Mouse (Mus musculus) limb, embryonic 15.5 days (tissue): ENCODE measurements around the gene Ncl. TPM values are rescaled to one million over a fixed set of nuclear protein-coding genes. Genes with fewer than 3 reads are reported as not detected.
"Not testable (repeated sequence)": the region's sequence is repeated elsewhere in the genome, so short reads cannot be mapped to it uniquely, and the experiment has no call there.

Source experiments
- ATAC-seq: fragments of 200-750 bp; cut with Nextera tagmentation; 2 replicates; pipeline ENCODE4 v1.8.0; 2017; ENCODE audit warnings: low read depth, moderate TSS enrichment; ENCODE audit not compliant: insufficient number of reproducible peaks, low FRiP score, low TSS enrichment
- H3K27ac ChIP-seq: fragments of 300-500 bp; sonication (generic); 2 replicates; pipeline ENCODE4 v1.5.1; 2015; ENCODE audit warnings: moderate library complexity, mild to moderate bottlenecking, inconsistent platforms
- H3K27me3 ChIP-seq: fragments of 300-500 bp; sonication (generic); 2 replicates; pipeline ENCODE4 v1.6.1; 2015; ENCODE audit warnings: inconsistent platforms
- H3K36me3 ChIP-seq: fragments of 300-500 bp; sonication (generic); 2 replicates; pipeline ENCODE4 v1.6.1; 2015; ENCODE audit warnings: inconsistent platforms
- H3K4me1 ChIP-seq: fragments of 300-500 bp; sonication (generic); 2 replicates; pipeline ENCODE4 v1.6.1; 2015; ENCODE audit warnings: inconsistent platforms
- H3K4me2 ChIP-seq: fragments of 300-500 bp; sonication (generic); 2 replicates; pipeline ENCODE4 v1.6.1; 2015; ENCODE audit warnings: mild to moderate bottlenecking, inconsistent platforms
- H3K4me3 ChIP-seq: fragments of 300-500 bp; sonication (generic); 2 replicates; pipeline ENCODE4 v1.5.1; 2015; ENCODE audit warnings: mild to moderate bottlenecking, inconsistent platforms
- H3K9ac ChIP-seq: fragments of 300-500 bp; sonication (generic); 2 replicates; pipeline ENCODE4 v1.6.1; 2015; ENCODE audit warnings: inconsistent platforms
- H3K9me3 ChIP-seq: fragments of 300-500 bp; sonication (generic); 2 replicates; pipeline ENCODE4 v1.6.1; 2016; ENCODE audit warnings: inconsistent platforms
- WGBS: fragments of 180-500 bp; shearing (Covaris S2); methylation state at CpG from one replicate; pipeline ENCODE4 v1.1.7; 2015; 5-methylcytosine and 5-hydroxymethylcytosine counted together
- polyA plus RNA-seq: library from polyadenylated mRNA; unstranded; fragments of >200 nt; fragmentation: Nextera tagmentation; extraction: Ambion mirVana; gene quantifications from 2 replicates; pipeline ENCODE4 v1.2.1, GENCODE M21; 2015

The Ncl gene
- polyA plus RNA-seq, 1 experiment from 2014 or later, result 369 TPM

DNA sequence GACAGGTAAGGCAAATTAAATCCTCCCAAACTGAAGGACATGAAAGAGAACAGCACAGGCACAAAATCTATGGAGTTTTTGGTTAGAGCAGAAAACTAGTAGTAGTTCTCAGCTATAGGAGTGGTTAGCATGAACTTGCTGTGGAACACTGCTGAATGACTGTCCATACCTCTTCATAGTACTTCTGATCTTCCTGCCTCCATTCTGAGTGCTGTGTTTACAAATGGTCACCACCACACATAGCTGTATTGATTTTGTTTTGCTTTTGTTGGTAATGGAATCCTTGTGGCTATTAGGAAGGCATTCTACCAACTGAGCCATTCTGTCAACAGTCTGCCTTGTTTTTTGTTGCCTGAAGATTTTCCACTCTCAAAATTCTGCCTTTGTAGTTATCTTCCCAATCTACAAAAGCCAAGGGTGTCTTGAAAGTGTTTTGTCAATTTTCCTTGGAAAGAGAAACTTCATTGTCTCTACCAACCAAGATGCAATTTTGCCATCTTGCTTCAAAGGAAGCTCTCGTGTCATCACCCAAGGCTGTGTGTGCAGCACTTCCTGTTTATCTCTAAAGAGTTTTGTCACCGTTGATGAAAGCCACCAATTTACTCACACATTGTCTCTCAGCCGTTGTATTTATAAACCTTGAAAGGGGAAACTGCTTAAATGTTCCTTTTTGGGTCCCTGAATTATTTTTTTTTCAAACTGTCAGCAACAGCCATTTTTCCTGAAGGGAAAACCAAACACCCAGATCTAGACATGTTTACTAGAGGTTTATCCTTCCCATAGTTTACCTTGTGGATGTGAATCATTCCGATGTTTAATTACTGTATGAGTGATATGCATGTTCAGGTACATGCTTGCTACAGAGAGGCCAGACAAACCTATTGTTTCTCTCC lies 15.0 kb downstream of the Ncl start:
- Histone ChIP-seq H3K4me3 (no peak overlapping the region), H3K36me3 (peaks cover 33% of the 10 kb centered on the region), H3K27me3 (no peaks in the 10 kb centered on the region), H3K4me1 (no peaks in the 10 kb centered on the region), H3K27ac (no peak overlapping the region), H3K9ac (no peak overlapping the region), H3K4me2 (no peak overlapping the region), H3K9me3 (no peaks in the 10 kb centered on the region)
- ATAC-seq, result no peak
- WGBS, result 65% methylated on average over 4 of the region's 4 CpGs

DNA sequence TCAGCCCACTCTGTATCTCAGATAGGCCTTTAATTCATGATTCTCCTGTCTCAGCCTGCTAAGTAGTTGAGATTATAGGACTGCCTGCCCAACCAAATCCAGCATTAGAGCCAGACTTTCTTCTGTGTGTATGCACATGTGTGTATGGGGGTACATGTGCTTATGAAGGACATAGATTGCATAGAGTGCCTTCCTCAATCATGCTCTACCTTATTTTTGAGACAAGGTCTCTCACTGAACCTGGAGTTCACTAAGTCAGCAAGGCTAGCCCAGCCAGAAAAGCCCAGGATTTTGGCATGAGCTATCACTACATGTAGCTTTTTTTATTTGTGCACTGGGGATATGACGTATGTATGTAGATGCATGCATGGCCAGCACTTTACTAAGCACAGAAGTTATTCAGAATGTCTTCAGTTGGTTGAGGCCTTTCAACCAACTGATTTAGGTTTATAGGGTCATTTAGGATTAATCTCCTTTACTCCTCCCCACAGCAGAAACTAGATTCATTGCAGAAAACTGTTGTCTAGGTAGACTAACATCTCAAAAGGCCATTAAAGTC lies 16.0 kb downstream of the Ncl start:
- Histone ChIP-seq H3K9ac (no peak overlapping the region), H3K4me1 (no peaks in the 10 kb centered on the region), H3K27ac (no peak overlapping the region), H3K9me3 (no peaks in the 10 kb centered on the region), H3K4me3 (no peak overlapping the region), H3K36me3 (peaks cover 22% of the 10 kb centered on the region), H3K27me3 (no peaks in the 10 kb centered on the region), H3K4me2 (no peak overlapping the region)
- no peak for ATAC-seq
- WGBS, result 87% methylated on average over 1 of the region's 1 CpGs

DNA sequence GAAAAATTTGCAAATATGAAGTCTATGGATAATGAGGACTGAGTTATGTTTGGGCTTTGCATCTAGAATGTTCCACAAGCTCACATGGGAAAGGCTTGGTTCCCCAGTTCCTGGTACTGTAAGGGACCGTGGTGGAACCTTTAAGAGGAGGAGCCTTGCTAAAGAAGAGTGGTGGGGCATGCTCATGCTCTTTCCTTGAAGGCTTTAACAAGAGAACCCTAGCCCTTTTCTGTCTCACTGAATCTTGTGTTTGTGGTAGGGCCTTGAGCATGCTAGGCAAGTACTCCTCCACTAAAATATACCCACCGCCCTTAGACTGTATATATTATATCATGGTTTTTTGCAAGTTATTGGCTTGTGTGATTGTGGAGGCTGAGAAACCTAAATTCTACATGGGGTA lies 16.8 kb downstream of the Ncl start:
- Histone ChIP-seq H3K4me1 (no peaks in the 10 kb centered on the region), H3K9ac (no peak overlapping the region), H3K36me3 (peaks cover 15% of the 10 kb centered on the region; the same call in 1 of the 2 replicates), H3K4me3 (no peak overlapping the region), H3K27me3 (no peaks in the 10 kb centered on the region), H3K9me3 (no peaks in the 10 kb centered on the region), H3K27ac (no peak overlapping the region), H3K4me2 (no peak overlapping the region)
- ATAC-seq, result no peak
- 90% methylated on average over 2 of the region's 2 CpGs for whole genome bisulfite sequencing

DNA sequence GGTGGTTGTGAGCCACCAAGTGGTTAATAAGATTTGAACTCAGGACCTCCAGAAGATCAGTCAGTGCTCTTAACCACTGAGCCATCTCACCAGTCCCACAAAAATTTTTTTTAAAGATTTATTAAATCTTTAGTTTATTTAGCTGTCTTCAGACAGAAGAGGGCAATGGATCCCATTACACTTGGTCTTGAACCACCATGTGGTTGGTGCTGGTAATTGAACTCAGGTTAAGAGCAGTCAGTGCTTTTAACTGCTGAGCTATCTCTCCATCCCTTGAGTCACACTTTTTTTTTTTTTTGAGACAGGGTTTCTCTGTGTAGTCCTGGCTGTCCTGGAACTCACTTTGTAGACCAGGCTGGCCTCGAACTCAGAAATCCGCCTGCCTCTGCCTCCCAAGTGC lies 18.1 kb downstream of the Ncl start:
- not testable (repeated sequence) for ATAC-seq, H3K27ac ChIP-seq, H3K4me2 ChIP-seq, H3K9ac ChIP-seq, H3K9me3 ChIP-seq, H3K4me1 ChIP-seq, H3K4me3 ChIP-seq, H3K36me3 ChIP-seq, H3K27me3 ChIP-seq
- WGBS, result 96% methylated on average over 2 of the region's 2 CpGs

DNA sequence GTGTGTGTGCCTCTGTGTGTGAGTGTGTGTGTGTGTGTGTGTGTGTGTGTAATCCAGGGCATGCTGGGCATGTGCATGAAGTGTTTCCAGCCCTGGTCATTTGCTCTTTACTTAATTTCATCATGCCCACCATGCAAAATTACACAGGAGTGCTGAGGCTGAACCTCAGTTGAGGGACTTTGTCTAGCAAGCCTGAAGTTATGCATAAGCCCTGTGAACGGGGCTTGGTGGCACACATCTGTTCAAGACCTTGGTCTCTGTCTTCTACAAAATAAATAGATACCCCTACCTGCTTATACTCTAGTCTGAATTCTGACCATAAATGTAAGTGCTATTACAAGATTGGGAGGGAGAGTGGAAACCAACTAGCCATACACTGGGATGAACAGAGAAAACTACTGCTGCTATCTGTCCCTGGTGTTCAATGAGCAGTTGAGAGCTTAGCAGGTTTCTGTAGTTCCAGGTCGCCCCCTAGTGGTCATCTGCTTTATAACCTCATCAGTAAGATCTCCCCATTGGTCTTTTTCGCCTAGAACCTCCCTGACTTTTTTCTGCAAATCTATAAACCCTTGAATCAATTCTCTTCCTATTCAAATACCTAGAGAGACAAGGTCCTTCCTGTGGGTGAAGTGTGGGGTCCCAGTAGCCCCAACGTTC lies 19.9 kb downstream of the Ncl start:
- Histone ChIP-seq H3K9me3 (no peaks in the 10 kb centered on the region), H3K27me3 (no peaks in the 10 kb centered on the region), H3K4me3 (no peak overlapping the region), H3K27ac (no peak overlapping the region), H3K9ac (no peak overlapping the region), H3K36me3 (no peaks in the 10 kb centered on the region), H3K4me2 (no peak overlapping the region), H3K4me1 (no peaks in the 10 kb centered on the region)
- no peak for ATAC-seq
- WGBS, result 27% methylated on average over 4 of the region's 4 CpGs

DNA sequence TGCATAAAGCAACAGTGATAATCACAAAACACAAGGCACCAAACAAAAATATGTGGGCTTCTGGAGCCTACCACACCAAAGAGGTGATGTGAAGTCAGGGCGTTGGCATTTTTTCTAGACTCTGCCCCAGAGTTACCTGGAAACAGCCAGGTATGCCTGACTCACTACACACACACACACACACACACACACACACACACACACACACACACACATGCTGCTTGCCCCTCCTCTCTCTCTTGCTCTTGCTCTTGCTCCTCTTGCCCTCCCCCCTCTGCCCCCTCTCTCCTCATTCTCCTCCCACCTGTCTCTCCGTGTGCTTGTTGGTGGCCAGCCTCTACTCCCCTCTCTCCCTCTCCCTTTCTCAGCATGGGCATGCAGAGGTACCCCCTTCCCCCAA lies 22.9 kb downstream of the Ncl start:
- H3K4me1 ChIP-seq, result no peaks in the 10 kb centered on the region
- no peaks in the 10 kb centered on the region for H3K9me3 ChIP-seq
- no peaks in the 10 kb centered on the region for H3K36me3 ChIP-seq
- WGBS, result 34% methylated on average over 2 of the region's 2 CpGs
- no peak overlapping the region for H3K9ac ChIP-seq
- H3K4me2 ChIP-seq, result no peak overlapping the region
- no peaks in the 10 kb centered on the region for H3K27me3 ChIP-seq
- H3K4me3 ChIP-seq, result no peak overlapping the region
- ATAC-seq, result no peak
- H3K27ac ChIP-seq, result no peak overlapping the region

DNA sequence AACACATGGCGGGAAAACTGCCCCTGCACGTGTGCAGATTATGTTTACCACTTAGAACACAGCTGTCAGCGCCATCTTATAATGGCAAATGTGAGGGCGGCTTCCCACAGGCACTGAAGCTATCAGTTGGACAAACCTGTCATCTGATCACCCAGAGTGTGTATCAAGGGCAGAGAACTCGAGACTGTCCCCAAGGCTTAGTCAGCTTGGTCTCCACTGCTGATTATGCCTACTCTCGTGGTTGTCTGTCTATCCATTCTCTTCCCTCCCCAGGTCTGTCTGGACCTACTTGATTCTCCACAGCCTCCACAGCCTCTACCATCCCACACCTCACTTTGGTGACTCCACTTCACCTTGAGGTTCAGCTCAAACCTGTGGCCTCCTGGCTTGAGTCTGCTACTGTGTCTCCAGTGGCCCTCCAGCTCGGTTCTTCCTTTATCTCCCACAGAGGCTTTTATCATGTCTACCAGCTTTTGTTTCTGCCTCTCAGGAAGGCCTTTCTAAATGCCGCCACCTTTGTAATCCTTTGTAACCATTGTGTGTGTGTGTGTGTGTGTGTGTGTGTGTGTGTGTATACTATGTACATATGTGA lies 38.3 kb downstream of the Ncl start:
- Histone ChIP-seq H3K4me2 (no peak overlapping the region), H3K9me3 (no peaks in the 10 kb centered on the region), H3K4me3 (no peak overlapping the region), H3K4me1 (no peaks in the 10 kb centered on the region), H3K9ac (no peak overlapping the region), H3K27ac (no peak overlapping the region), H3K27me3 (no peaks in the 10 kb centered on the region), H3K36me3 (no peaks in the 10 kb centered on the region)
- 88% methylated on average over 7 of the region's 8 CpGs for WGBS
- ATAC-seq, result no peak

DNA sequence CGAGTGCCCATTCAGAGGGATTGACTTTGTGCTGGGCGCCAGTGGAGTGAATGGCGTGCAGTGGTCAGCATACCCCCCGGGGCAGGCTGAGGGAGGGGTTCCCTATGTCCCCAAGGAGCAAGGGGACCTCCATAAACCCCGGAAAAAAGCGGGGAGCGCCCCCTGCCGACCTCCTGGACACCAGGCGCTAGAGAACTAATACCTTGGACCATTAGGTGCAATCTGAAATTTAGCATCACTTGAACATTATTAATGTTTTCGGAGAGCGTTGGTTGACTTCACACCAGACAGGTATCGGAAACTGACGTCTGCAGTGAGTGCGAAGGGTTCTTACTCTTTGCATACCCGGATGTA lies 45.5 kb downstream of the Ncl start:
- no peaks in the 10 kb centered on the region for H3K36me3 ChIP-seq
- 32% methylated on average over 15 of the region's 15 CpGs for WGBS
- no peaks in the 10 kb centered on the region for H3K9me3 ChIP-seq
- no peak overlapping the region for H3K4me3 ChIP-seq
- peaks cover 11% of the 10 kb centered on the region for H3K4me1 ChIP-seq
- no peak overlapping the region for H3K4me2 ChIP-seq
- no peak for ATAC-seq
- H3K27me3 ChIP-seq, result no peaks in the 10 kb centered on the region
- H3K9ac ChIP-seq, result no peak overlapping the region
- H3K27ac ChIP-seq, result no peak overlapping the region

DNA sequence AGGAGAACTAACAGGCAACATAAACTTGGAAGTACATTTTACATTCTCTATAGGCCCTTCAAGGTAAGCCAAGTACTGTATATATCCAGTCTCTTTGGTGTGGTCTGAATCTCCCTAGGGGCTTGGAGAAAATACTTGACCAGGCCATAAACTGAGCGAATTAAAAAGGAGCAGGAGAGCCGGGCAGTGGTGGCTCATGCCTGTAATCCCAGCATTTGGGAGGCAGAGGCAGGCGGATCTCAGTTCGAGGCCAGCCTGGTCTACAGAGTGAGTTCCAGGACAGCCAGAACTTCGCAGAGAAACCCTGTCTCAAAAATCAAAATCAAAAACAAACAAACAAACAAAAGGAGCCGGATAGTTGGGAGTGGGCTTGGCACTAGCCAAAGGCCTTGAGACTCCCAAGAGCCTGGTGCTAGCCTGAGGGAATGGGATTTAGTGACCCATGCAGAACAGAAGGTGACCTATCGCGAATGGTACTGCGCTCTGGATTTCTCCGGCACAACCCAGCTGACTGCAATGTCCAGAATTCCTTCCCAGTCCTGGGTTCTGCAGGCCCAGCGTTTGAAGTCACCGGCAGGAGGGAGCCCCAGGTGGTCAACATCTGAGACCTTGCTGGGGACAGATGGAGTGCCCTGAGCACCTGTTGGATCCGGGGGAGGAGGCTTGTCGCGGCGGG lies 46.0 kb downstream of the Ncl start:
- Histone ChIP-seq H3K4me3 (no peak overlapping the region), H3K36me3 (no peaks in the 10 kb centered on the region), H3K9ac (no peak overlapping the region), H3K27me3 (no peaks in the 10 kb centered on the region), H3K27ac (no peak overlapping the region), H3K4me1 (peaks cover 12% of the 10 kb centered on the region), H3K4me2 (no peak overlapping the region), H3K9me3 (no peaks in the 10 kb centered on the region)
- WGBS, result 49% methylated on average over 16 of the region's 16 CpGs
- no peak for ATAC-seq

DNA sequence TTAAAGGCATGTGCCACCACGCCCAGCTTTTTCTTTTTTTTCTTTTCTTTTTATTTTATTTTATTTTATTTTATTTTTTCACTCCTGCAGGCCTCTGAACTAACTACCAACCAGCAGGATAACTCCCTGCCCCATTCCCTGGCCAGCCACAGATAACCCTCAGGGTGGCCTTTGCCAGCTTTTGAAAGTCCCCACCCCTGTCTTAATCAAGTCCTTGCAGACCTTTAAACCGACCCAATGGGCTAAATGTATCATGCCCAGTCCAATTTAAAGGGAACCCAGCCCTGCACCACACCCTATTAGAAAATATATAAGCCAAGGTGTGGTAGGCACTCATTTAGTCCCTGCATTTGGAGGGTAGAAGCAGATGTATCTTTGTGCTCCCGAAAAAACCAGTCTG lies 46.9 kb downstream of the Ncl start:
- peaks cover 14% of the 10 kb centered on the region for H3K4me1 ChIP-seq
- 66% methylated on average over 3 of the region's 3 CpGs for WGBS
- H3K27ac ChIP-seq, result no peak overlapping the region
- no peaks in the 10 kb centered on the region for H3K27me3 ChIP-seq
- no peaks in the 10 kb centered on the region for H3K36me3 ChIP-seq
- no peaks in the 10 kb centered on the region for H3K9me3 ChIP-seq
- ATAC-seq, result no peak
- H3K4me2 ChIP-seq, result no peak overlapping the region
- H3K4me3 ChIP-seq, result no peak overlapping the region
- H3K9ac ChIP-seq, result no peak overlapping the region

DNA sequence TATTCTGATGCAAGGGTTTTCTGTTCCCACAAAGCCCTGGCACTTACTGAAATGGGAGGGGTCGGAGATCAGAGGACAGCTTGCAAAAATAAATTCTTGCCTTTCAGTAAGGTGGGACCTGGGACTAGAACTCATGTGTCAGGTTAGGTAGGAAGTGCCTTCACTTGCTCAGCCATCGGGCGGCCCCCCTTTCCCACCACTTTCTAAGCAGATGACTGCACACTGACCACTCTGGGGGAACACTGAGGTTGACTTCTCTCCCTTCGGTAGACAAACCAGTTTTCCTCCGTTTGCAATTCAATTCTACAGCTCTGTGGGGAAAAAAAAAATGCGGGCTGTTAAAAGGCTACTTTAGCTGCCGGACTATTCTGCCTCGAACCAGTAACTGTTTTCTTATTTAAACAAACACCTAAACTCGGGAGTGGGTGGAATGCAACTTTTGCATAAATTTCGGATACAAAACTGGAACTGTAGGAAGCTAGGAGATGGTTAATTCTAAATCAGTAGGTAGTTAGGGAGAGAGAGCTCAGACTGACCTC lies 47.7 kb downstream of the Ncl start:
- ATAC-seq, result no peak
- Histone ChIP-seq H3K36me3 (no peaks in the 10 kb centered on the region), H3K9ac (no peak overlapping the region), H3K4me3 (no peak overlapping the region), H3K4me2 (no peak overlapping the region), H3K27ac (no peak overlapping the region), H3K27me3 (no peaks in the 10 kb centered on the region), H3K9me3 (no peaks in the 10 kb centered on the region), H3K4me1 (peaks cover 14% of the 10 kb centered on the region)
- 30% methylated on average over 10 of the region's 10 CpGs for WGBS
